In genomic region chr1:134854325-134854982, GRCm38 (mm10) we compare ENCODE assay signal across 10 mouse cellular contexts.
DNase-seq lines count a peak whose midpoint lies in the region; ATAC-seq and TF ChIP-seq lines count a peak whose summit lies in the region.
"Had no signal": no experiment of that assay in that cellular context is flagged by ENCODE, and none has a peak within 500 bp of the region (broad histone marks: within the 10 kb centered on the region; RNA-seq: fewer than 3 reads in every experiment).

No protein-coding gene starts in this region.

- ATAC-seq in intestine, postnatal 0 days, result no peak
- ATAC-seq in intestine, embryonic 15.5 days, result no peak
- ATAC-seq in stomach, postnatal 0 days (ENCODE audit: low FRiP score, low TSS enrichment), result no peak

- H3K9me3 ChIP-seq in intestine, postnatal 0 days (ENCODE audit: control insufficient read depth), result no peaks in the 10 kb centered on the region
- no peaks in the 10 kb centered on the region for H3K9me3 ChIP-seq in intestine, embryonic 15.5 days
- no peaks in the 10 kb centered on the region for H3K9me3 ChIP-seq in stomach, postnatal 0 days (ENCODE audit: control insufficient read depth, low read length)
- H3K9me3 ChIP-seq: embryonic facial prominence, embryonic 12.5 days; neural tube, embryonic 13.5 days had no signal

- H3K9ac ChIP-seq in intestine, postnatal 0 days (ENCODE audit: low read depth, low read length), result no peak overlapping the region
- H3K9ac ChIP-seq in intestine, embryonic 15.5 days, result no peak overlapping the region
- H3K9ac ChIP-seq in stomach, postnatal 0 days (ENCODE audit: low read length), result no peak overlapping the region
- H3K9ac ChIP-seq: embryonic facial prominence, embryonic 12.5 days; neural tube, embryonic 13.5 days had no signal

- H3K27ac ChIP-seq in intestine, postnatal 0 days (ENCODE audit: low read depth, low read length), result no peak overlapping the region
- no peak overlapping the region for H3K27ac ChIP-seq in intestine, embryonic 15.5 days
- no peak overlapping the region for H3K27ac ChIP-seq in stomach, postnatal 0 days (replicated peaks)
- H3K27ac ChIP-seq: embryonic facial prominence, embryonic 12.5 days; neural tube, embryonic 13.5 days had no signal

- no peaks in the 10 kb centered on the region for H3K27me3 ChIP-seq in intestine, postnatal 0 days (replicated peaks; ENCODE audit: control insufficient read depth, insufficient read depth, low read length)
- no peaks in the 10 kb centered on the region for H3K27me3 ChIP-seq in intestine, embryonic 15.5 days (replicated peaks)
- H3K27me3 ChIP-seq in stomach, postnatal 0 days (ENCODE audit: control insufficient read depth, insufficient read depth, low read length), result no peaks in the 10 kb centered on the region
- H3K27me3 ChIP-seq: embryonic facial prominence, embryonic 12.5 days; neural tube, embryonic 13.5 days had no signal

- no peak for TF ChIP-seq EP300 in stomach, postnatal 0 days (optimal IDR thresholded peaks at IDR 0.05)

- H3K4me1 ChIP-seq in intestine, postnatal 0 days (replicated peaks; ENCODE audit: control insufficient read depth, insufficient read depth, low read length), result no peaks in the 10 kb centered on the region
- no peaks in the 10 kb centered on the region for H3K4me1 ChIP-seq in intestine, embryonic 15.5 days (replicated peaks)
- H3K4me1 ChIP-seq in stomach, postnatal 0 days (replicated peaks; ENCODE audit: control insufficient read depth, insufficient read depth), result no peaks in the 10 kb centered on the region
- H3K4me1 ChIP-seq: embryonic facial prominence, embryonic 12.5 days had no signal

- peak; percentile 68 to 78 for DNase-seq in adrenal gland, adult 18-20 months (ENCODE audit: low spot score in 2 of 2)
- peak; percentile 88 for DNase-seq in embryo, embryonic 10.5 days (ENCODE audit: low spot score)
- DNase-seq in heart, postnatal 10 days, result peak; percentile 81 to 86
- DNase-seq in left cerebral cortex, adult 8-10 months (ENCODE audit: low spot score in 2 of 2), result peak; percentile 47 to 55
- DNase-seq in monocyte, adult 2 months (ENCODE audit: low read depth in 1 of 2, low spot score in 2 of 2), result peak; percentile 13 to 46
- DNase-seq in stomach, postnatal 0 days (ENCODE audit: low spot score), result peak; percentile 72

- peak; percentile 90 for TF ChIP-seq CTCF in intestine, postnatal 0 days (IDR thresholded peaks at IDR 0.05; ENCODE audit: low read depth)
- peak; percentile 95 for TF ChIP-seq CTCF in stomach, postnatal 0 days (IDR thresholded peaks at IDR 0.05; ENCODE audit: low read depth)

- WGBS in intestine, postnatal 0 days, result 91% methylated on average over 1 of the region's 1 CpGs
- 86% methylated on average over 1 of the region's 1 CpGs for WGBS in intestine, embryonic 15.5 days
- 90% methylated on average over 1 of the region's 1 CpGs for WGBS in stomach, postnatal 0 days

- H3K4me3 ChIP-seq in intestine, postnatal 0 days (ENCODE audit: low read depth, low read length), result no peak overlapping the region
- no peak overlapping the region for H3K4me3 ChIP-seq in intestine, embryonic 15.5 days (replicated peaks)
- no peak overlapping the region for H3K4me3 ChIP-seq in stomach, postnatal 0 days (ENCODE audit: low read depth, low read length)
- H3K4me3 ChIP-seq: embryonic facial prominence, embryonic 12.5 days; neural tube, embryonic 13.5 days had no signal

- H3K4me2 ChIP-seq in intestine, postnatal 0 days (replicated peaks; ENCODE audit: low read depth), result no peak overlapping the region
- no peak overlapping the region for H3K4me2 ChIP-seq in intestine, embryonic 15.5 days (replicated peaks)
- no peak overlapping the region for H3K4me2 ChIP-seq in stomach, postnatal 0 days (replicated peaks; ENCODE audit: low read depth)
- H3K4me2 ChIP-seq: embryonic facial prominence, embryonic 12.5 days; neural tube, embryonic 13.5 days had no signal

- H3K36me3 ChIP-seq in intestine, postnatal 0 days (ENCODE audit: control insufficient read depth, insufficient read depth), result peaks cover 15% of the 10 kb centered on the region
- no peaks in the 10 kb centered on the region for H3K36me3 ChIP-seq in intestine, embryonic 15.5 days
- H3K36me3 ChIP-seq in stomach, postnatal 0 days (ENCODE audit: control insufficient read depth, insufficient read depth, low read length), result no peaks in the 10 kb centered on the region
- H3K36me3 ChIP-seq: embryonic facial prominence, embryonic 12.5 days had no signal

- intact Hi-C loops in heart, postnatal 10 days (cut with DNase I), result loop anchor here (1.0 to 10.0 kb wide), 4 partner anchors 109 to 400 kb away; partner anchors contain the start of gene Klhl12

Comparison
In these comparisons a context has a peak if more than half of its experiments do, and no peak if none do; other contexts are left out.
1. DNase-seq: peak in every context shown above with its lines; median percentile 88 in embryo, embryonic 10.5 days; 84 in heart, postnatal 10 days; 73 in adrenal gland, adult 18-20 months; 72 in stomach, postnatal 0 days; 51 in left cerebral cortex, adult 8-10 months; 30 in monocyte, adult 2 months.